Mouse (Mus musculus) erythroblast, embryonic 14.5 days (primary cell): ENCODE data around the gene Mmrn2.

Experiments
- GATA1 ChIP-seq: IDR thresholded peaks from 2 replicates; pipeline ENCODE4 v1.6.1; 2012; ENCODE audit warnings: low read length, inconsistent platforms, mixed read lengths
- TAL1 ChIP-seq: IDR thresholded peaks from 3 replicates; pipeline ENCODE4 v1.6.1; 2012; ENCODE audit warnings: low read length, inconsistent platforms, mixed read lengths

DNA sequence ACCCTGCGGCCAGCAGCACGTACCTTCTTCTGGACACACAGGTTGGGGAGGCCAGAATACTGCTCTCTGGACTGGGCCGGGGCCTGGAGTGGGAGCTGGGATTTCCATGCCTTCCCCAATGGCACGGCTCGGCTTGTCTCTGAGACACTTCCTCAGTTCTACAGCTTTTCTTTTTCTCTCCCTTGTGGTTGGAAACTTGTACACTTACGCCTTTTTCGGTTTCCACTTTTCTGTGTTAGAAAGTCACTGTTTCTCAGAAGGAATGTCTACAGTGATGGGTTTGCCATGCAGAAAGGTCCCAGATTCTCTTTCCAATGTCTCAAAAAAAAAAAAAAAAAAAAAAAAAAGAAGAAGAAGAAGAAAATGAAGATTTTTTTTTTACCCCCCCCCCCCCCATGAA lies 28.2 kb downstream of the Mmrn2 start:
- no peak for TF ChIP-seq GATA1
- no peak for TF ChIP-seq TAL1
